Mouse (Mus musculus) midbrain, embryonic 11.5 days (tissue): ENCODE results near the gene Tarsl2. TPM values are rescaled to one million over a fixed set of nuclear protein-coding genes. Genes with fewer than 3 reads are reported as not detected.
A peak's percentile ranks its signal among the peaks of the same experiment; 100 is the strongest.

Experiments used
- ATAC-seq: fragments of 200-750 bp; cut with Nextera tagmentation; 2 replicates; pipeline ENCODE4 v1.8.0; 2017; ENCODE audit warnings: moderate TSS enrichment, moderate library complexity; ENCODE audit not compliant: low FRiP score
- DNase-seq: peaks from one replicate; pipeline ENCODE4 v3.0.0; 2015; ENCODE audit warnings: low spot score; ENCODE audit errors: missing footprints
- H3K27ac ChIP-seq: fragments of 300-500 bp; sonication (generic); 2 replicates; pipeline ENCODE4 v1.5.1; 2014; ENCODE audit warnings: low read depth, low read length
- H3K27me3 ChIP-seq: fragments of 300-500 bp; sonication (generic); 2 replicates; pipeline ENCODE4 v1.6.1; 2014; ENCODE audit warnings: mild to moderate bottlenecking, low read length, moderate library complexity, mixed read lengths; ENCODE audit not compliant: control insufficient read depth, insufficient read depth
- H3K36me3 ChIP-seq: fragments of 300-500 bp; sonication (generic); 2 replicates; pipeline ENCODE4 v1.6.1; 2014; ENCODE audit warnings: mild to moderate bottlenecking, low read length, moderate library complexity, mixed read lengths; ENCODE audit not compliant: control insufficient read depth, insufficient read depth
- H3K4me1 ChIP-seq: fragments of 300-500 bp; sonication (generic); 2 replicates; pipeline ENCODE4 v1.6.1; 2014; ENCODE audit warnings: low read length; ENCODE audit not compliant: control insufficient read depth, insufficient read depth
- H3K4me2 ChIP-seq: fragments of 300-500 bp; sonication (generic); 2 replicates; pipeline ENCODE4 v1.6.1; 2014; ENCODE audit warnings: mild to moderate bottlenecking, moderate library complexity
- H3K4me3 ChIP-seq: fragments of 300-500 bp; sonication (generic); 2 replicates; pipeline ENCODE4 v1.5.1; 2014; ENCODE audit warnings: low read depth, low read length
- H3K9ac ChIP-seq: fragments of 300-500 bp; sonication (generic); 2 replicates; pipeline ENCODE4 v1.6.1; 2014; ENCODE audit warnings: low read length
- H3K9me3 ChIP-seq: fragments of 300-500 bp; sonication (generic); 2 replicates; pipeline ENCODE4 v1.6.1; 2016; ENCODE audit warnings: low read length; ENCODE audit not compliant: control insufficient read depth
- WGBS: fragments of 180-500 bp; shearing (Covaris S2); extraction: QIAGEN DNeasy Blood & Tissue Kit; methylation state at CpG from one replicate; pipeline ENCODE4 v1.1.7; 2014; 5-methylcytosine and 5-hydroxymethylcytosine counted together
- polyA plus RNA-seq: library from polyadenylated mRNA; unstranded; fragments of >200 nt; fragmentation: Nextera tagmentation; extraction: Ambion mirVana; gene quantifications from 2 replicates; pipeline ENCODE4 v1.2.1, GENCODE M21; 2014

Tarsl2 gene
- polyA plus RNA-seq, 1 experiment from 2014 or later, result 12.0 TPM

DNA sequence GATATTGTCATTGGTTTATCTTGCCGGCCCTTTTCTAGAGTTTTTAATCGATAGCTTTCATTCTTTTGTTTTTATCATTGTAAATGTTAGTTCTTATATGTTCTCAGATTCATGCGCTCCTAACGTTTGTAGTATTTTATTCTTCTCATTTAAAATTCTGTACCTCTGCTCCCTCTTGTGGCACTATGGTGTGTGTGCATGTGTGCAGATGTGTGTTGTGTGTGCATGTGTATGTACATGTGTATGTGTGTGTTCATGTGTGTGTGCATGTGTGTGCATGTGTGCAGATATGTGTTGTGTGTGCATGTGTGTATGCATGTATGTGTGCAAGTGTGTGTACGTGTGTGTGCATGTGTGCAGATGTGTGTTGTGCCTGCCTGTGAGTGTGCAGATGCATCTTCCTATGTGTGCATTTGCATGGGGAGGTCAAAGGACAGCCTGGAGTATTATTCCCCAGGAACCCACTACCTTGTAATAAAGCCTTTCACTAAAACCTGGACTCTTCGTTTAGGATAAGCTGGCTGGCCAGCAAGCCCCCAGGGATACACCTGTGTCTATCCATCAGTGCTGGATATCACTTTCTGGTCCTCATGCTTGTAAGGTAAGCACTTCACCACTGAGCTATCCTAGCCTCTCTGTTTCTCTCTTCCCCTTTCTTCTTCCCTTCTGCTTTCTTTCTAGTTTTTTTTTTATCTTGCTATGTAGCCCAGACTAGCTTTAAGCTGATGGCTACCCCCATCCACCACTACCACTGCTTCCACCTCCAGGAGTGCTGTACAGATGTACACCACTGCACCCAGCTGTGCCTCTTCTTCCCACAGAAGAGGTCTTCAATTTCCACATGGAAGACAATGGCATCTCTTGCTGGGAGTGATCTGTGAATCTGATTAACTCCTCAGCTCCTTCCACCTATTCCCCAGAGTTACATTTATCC is 2.1 kb upstream of the Tarsl2 start:
- 83% methylated on average over 6 of the region's 6 CpGs for WGBS
- Histone ChIP-seq H3K4me1 (peaks cover 3% of the 10 kb centered on the region), H3K27me3 (peaks cover 2% of the 10 kb centered on the region; the same call in 1 of the 2 replicates), H3K27ac (no peak overlapping the region), H3K36me3 (no peaks in the 10 kb centered on the region), H3K9me3 (no peaks in the 10 kb centered on the region), H3K4me3 (no peak overlapping the region), H3K4me2 (no peak overlapping the region), H3K9ac (no peak overlapping the region)
- ATAC-seq, result no peak
- peak; percentile 83 for DNase-seq

DNA sequence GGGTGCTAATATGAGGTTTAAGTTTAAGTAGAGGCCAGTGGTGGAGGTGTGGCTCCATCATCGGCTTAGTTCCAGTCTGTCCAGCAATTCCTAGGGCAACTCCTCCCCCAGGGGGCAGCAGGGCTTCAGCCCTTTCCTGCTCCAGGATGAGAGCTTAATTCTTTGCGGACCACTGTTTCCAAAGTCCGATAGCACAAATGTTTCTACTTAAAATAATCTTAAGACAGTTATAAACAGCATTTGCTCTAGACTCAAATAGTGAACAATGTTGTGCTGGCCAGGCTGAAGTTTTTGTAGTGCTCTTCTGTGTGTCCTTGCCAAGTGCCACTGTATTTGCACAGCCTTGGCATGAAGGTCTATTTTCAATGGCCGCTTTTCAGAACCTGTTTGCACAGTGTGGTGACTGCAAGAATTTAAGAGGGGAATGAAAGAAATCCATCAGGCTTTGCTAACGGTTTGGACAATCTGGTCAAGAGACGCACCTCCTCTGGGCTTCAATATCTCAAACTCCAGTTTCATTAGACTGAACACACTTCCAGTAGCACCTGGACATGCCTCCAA is 757 bp upstream of the Tarsl2 start:
- no peaks in the 10 kb centered on the region for H3K36me3 ChIP-seq
- ATAC-seq (peak; percentile 2; the same call in 1 of the 2 replicates), DNase-seq (peak; percentile 82)
- no peak overlapping the region for H3K9ac ChIP-seq
- H3K27ac ChIP-seq, result no peak overlapping the region
- peaks cover 3% of the 10 kb centered on the region for H3K4me1 ChIP-seq
- WGBS, result 37% methylated on average over 6 of the region's 6 CpGs
- H3K27me3 ChIP-seq, result peaks cover 2% of the 10 kb centered on the region; the same call in 1 of the 2 replicates
- H3K9me3 ChIP-seq, result no peaks in the 10 kb centered on the region
- peak overlapping the region; percentile 71 for H3K4me2 ChIP-seq
- peak overlapping the region; percentile 53 for H3K4me3 ChIP-seq

DNA sequence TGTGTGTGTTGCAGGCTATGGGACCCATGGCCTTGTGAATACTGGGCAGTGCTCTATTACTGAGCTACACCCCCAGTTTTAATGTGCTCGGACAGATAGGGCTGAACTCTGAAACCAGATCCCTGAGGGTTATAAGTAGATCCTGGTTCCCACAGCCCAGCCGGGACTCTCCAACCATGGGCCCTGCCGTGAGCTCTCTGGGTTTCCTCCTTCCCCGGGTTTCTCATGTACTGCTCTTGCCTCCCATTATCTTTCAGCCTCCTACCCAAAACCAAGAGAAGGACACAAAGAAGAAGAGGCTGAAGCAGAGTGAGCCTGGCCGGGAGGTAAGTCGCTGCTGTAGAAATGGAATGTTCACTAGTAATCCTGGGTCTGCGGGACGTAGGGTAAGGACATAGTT is 1.3 kb downstream of the Tarsl2 start:
- peaks cover 3% of the 10 kb centered on the region for H3K4me1 ChIP-seq
- H3K27me3 ChIP-seq, result peaks cover 2% of the 10 kb centered on the region; the same call in 1 of the 2 replicates
- H3K36me3 ChIP-seq, result no peaks in the 10 kb centered on the region
- H3K9ac ChIP-seq, result no peak overlapping the region
- WGBS, result 88% methylated on average over 8 of the region's 8 CpGs
- ATAC-seq (no peak), DNase-seq (peak; percentile 79)
- H3K27ac ChIP-seq, result no peak overlapping the region
- no peak overlapping the region for H3K4me2 ChIP-seq
- H3K4me3 ChIP-seq, result no peak overlapping the region
- H3K9me3 ChIP-seq, result no peaks in the 10 kb centered on the region

DNA sequence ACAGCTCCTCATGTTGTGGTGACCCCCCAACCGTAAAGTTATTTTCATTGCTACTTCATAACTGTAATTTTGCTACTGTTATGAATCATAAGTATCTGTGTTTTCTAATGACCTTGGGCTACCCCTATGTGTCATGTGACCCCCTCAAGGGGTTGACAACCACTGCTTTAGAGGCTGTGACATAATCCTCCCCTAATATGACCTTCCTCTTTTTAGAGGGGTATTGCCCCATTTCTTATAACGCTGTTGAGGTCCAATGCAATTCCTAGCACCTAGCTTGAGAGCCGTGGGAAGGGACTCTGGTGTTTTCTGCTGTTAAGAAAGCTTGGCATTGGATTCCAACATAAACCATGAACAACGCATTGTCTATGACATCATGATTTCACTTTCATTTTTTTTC is 6.0 kb downstream of the Tarsl2 start:
- no peaks in the 10 kb centered on the region for H3K9me3 ChIP-seq
- ATAC-seq (no peak), DNase-seq (no peak)
- no peaks in the 10 kb centered on the region for H3K27me3 ChIP-seq
- no peaks in the 10 kb centered on the region for H3K4me1 ChIP-seq
- H3K4me2 ChIP-seq, result no peak overlapping the region
- H3K4me3 ChIP-seq, result no peak overlapping the region
- no peaks in the 10 kb centered on the region for H3K36me3 ChIP-seq
- H3K9ac ChIP-seq, result no peak overlapping the region
- WGBS, result 91% methylated on average over 4 of the region's 4 CpGs
- H3K27ac ChIP-seq, result no peak overlapping the region

DNA sequence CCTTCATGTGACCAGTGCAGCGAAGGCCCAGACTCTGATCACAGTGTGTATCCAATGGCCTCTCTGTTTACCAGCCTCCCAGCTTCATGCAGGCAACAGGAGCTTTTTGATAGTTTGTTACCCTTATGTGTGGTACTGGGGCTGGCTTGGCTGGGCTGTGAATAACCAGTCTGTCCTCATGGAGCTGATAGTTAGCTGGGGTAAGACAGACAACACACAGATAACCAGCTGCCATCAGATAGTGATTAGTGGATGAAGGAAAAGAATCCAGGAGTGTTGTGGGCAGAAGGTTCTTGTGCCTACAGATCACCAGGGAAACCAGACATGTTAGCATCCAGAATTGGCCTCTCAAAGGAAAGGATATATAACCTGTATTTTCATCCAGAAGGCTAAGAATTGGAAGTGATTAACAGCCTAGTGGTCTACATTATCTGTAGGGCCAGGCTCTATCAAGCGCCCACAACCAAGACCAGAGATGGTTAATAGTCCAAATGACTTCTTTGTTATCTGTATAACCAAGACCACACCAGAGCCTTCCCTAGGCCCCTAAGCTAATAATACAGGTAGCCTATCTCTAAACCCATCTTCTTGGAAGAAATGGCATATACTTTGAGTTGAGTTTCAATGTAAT is 12.9 kb downstream of the Tarsl2 start:
- H3K27ac ChIP-seq, result no peak overlapping the region
- no peak overlapping the region for H3K4me2 ChIP-seq
- no peak for DNase-seq
- no peaks in the 10 kb centered on the region; the same call in 1 of the 2 replicates for H3K36me3 ChIP-seq
- no peak for ATAC-seq
- H3K9me3 ChIP-seq, result no peaks in the 10 kb centered on the region
- WGBS, result 85% methylated on average over 2 of the region's 2 CpGs
- H3K4me1 ChIP-seq, result no peaks in the 10 kb centered on the region
- no peak overlapping the region for H3K4me3 ChIP-seq
- no peaks in the 10 kb centered on the region for H3K27me3 ChIP-seq
- H3K9ac ChIP-seq, result no peak overlapping the region

DNA sequence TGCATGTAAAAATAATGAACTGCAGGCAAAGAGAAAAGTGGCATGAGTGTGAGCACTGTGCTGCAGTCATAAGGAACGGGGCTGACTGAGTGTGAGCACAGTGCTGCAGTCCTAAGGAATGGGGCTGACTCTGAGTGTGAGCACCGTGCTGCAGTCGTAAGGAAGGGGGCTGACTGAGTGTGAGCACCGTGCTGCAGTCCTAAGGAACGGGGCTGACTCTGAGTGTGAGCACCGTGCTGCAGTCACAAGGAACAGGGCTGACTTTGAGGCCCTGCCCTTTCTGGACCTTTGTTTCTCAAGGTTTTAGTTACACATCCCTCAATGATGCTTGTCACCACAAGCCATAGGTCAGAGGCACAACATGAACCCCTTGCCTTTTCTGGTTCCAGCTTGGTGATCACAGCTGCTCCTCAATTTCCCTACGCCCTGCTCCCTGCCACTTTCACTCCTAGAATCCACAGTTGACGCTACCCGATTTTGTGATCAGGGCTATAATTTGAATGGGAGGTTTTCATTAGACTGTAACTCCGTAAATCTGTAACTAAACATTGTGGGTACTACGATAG is 18.6 kb downstream of the Tarsl2 start:
- ATAC-seq (no peak), DNase-seq (no peak)
- Histone ChIP-seq H3K9me3 (no peaks in the 10 kb centered on the region), H3K36me3 (no peaks in the 10 kb centered on the region; the same call in 1 of the 2 replicates), H3K4me2 (no peak overlapping the region), H3K27ac (no peak overlapping the region), H3K27me3 (no peaks in the 10 kb centered on the region), H3K9ac (no peak overlapping the region), H3K4me1 (no peaks in the 10 kb centered on the region), H3K4me3 (no peak overlapping the region)
- WGBS, result 87% methylated on average over 11 of the region's 11 CpGs

DNA sequence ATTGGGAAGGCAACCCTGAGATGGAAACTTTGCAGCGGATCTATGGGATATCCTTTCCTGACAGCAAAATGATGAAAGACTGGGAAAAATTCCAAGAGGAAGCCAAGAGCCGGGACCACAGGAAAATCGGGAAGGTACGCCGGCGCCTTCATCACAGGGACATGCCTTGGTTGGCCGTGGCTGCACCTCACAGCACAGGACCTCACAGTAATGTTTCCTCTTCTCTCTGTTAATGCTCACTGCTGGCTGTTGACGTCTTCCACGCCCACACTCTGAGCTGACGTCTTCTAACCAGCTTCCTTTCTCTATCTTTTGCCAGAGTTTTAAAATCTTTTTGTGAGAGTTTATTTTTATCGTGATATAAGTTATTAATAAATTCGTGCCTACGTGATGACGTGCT is 19.2 kb downstream of the Tarsl2 start:
- no peak for ATAC-seq
- Histone ChIP-seq H3K36me3 (no peaks in the 10 kb centered on the region; the same call in 1 of the 2 replicates), H3K9me3 (no peaks in the 10 kb centered on the region), H3K27ac (no peak overlapping the region), H3K4me2 (no peak overlapping the region), H3K4me1 (no peaks in the 10 kb centered on the region), H3K9ac (no peak overlapping the region), H3K27me3 (no peaks in the 10 kb centered on the region), H3K4me3 (no peak overlapping the region)
- 94% methylated on average over 14 of the region's 14 CpGs for WGBS
- DNase-seq, result no peak

DNA sequence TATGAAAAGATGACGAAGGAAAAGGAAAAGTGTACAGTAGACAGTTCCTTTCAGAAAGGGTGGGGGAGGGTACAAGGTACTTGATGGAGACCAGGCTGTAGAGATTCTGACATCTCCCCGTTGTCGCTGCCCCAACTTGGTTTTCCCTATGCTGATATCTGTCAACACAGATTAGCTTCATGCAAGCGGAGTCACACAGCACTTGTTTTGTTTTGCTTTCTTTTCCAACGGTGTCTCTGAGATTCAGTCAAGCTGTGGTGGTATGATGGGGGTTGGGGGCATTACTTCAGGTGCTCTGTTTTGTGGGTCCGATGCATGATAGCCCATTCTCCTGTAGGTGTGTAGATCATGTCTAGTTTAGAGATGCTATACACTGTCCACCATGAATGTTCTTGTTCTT is 22.8 kb downstream of the Tarsl2 start:
- 91% methylated on average over 6 of the region's 6 CpGs for WGBS
- ATAC-seq, result no peak
- no peak overlapping the region for H3K27ac ChIP-seq

More for the DNA sequence above, 22.8 kb downstream of the Tarsl2 start:
- H3K9ac ChIP-seq, result no peak overlapping the region
- H3K27me3 ChIP-seq, result no peaks in the 10 kb centered on the region
- H3K36me3 ChIP-seq, result no peaks in the 10 kb centered on the region
- no peaks in the 10 kb centered on the region for H3K4me1 ChIP-seq
- DNase-seq, result peak; percentile 73
- H3K4me3 ChIP-seq, result no peak overlapping the region
- no peaks in the 10 kb centered on the region for H3K9me3 ChIP-seq
- H3K4me2 ChIP-seq, result no peak overlapping the region
